Mouse (Mus musculus) lung, embryonic 16.5 days (tissue): ENCODE results near the gene Cmtr1. TPM values are rescaled to one million over a fixed set of nuclear protein-coding genes. Genes with fewer than 3 reads are reported as not detected.
"Not testable (repeated sequence)": the region's sequence is repeated elsewhere in the genome, so short reads cannot be mapped to it uniquely, and the experiment has no call there.

Source experiments
- ATAC-seq: fragments of 200-750 bp; cut with Nextera tagmentation; 2 replicates; pipeline ENCODE4 v1.8.0; 2017; ENCODE audit warnings: low read depth, mild to moderate bottlenecking, moderate library complexity
- H3K27ac ChIP-seq: fragments of 300-500 bp; sonication (generic); 2 replicates; pipeline ENCODE4 v1.5.1; 2014; ENCODE audit warnings: mild to moderate bottlenecking, control low read depth, low read length
- H3K27me3 ChIP-seq: fragments of 300-500 bp; sonication (generic); 2 replicates; pipeline ENCODE4 v1.6.1; 2014; ENCODE audit warnings: low read depth, low read length, mixed read lengths; ENCODE audit not compliant: control insufficient read depth, insufficient read depth
- H3K36me3 ChIP-seq: fragments of 300-500 bp; sonication (generic); 2 replicates; pipeline ENCODE4 v1.6.1; 2014; ENCODE audit warnings: low read length; ENCODE audit not compliant: control insufficient read depth, insufficient read depth
- H3K4me1 ChIP-seq: fragments of 300-500 bp; sonication (generic); replicated peaks from 2 replicates; pipeline ENCODE4 v1.6.1; 2014; ENCODE audit warnings: low read length, mixed read lengths; ENCODE audit not compliant: control insufficient read depth, insufficient read depth
- H3K4me2 ChIP-seq: fragments of 300-500 bp; sonication (generic); 2 replicates; pipeline ENCODE4 v1.6.1; 2014; ENCODE audit warnings: low read depth, low read length, control low read depth
- H3K4me3 ChIP-seq: fragments of 300-500 bp; sonication (generic); 2 replicates; pipeline ENCODE4 v1.5.1; 2014; ENCODE audit warnings: mild to moderate bottlenecking, low read length, control low read depth
- H3K9ac ChIP-seq: fragments of 300-500 bp; sonication (generic); 2 replicates; pipeline ENCODE4 v1.6.1; 2014; ENCODE audit warnings: low read length, control low read depth
- H3K9me3 ChIP-seq: fragments of 300-500 bp; sonication (generic); 2 replicates; pipeline ENCODE4 v1.6.1; 2016; ENCODE audit warnings: low read length; ENCODE audit not compliant: control insufficient read depth
- WGBS: fragments of 180-500 bp; shearing (Covaris S2); extraction: QIAGEN DNeasy Blood & Tissue Kit; methylation state at CpG from one replicate; pipeline ENCODE4 v1.1.7; 2014; 5-methylcytosine and 5-hydroxymethylcytosine counted together
- polyA plus RNA-seq: library from polyadenylated mRNA; unstranded; fragments of >200 nt; fragmentation: Nextera tagmentation; extraction: Ambion mirVana; gene quantifications from 2 replicates; pipeline ENCODE4 v1.2.1, GENCODE M21; 2015

Cmtr1 gene
- polyA plus RNA-seq, 1 experiment from 2014 or later = 138 TPM

DNA sequence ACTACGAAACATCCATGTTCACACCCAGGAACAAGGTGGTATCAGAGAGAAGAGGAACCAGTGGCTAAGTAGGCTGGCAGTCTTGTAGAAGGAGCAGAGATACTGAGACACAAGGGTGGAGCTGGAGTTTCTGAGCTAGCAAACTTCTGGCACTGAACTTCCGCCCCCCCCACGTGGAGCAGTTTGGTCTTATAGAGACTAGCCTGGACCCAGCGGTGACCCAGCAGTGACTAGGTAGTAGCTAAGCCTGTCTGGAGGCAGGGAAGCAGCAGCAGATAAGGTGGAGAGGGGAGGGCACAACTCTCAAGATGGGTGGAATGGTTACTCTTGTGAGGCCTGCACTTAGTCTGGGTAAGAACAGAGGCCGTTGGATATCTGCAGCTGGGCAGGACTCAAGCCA is 48.4 kb downstream of the Cmtr1 start:
- H3K9ac ChIP-seq = no peak overlapping the region
- H3K27me3 ChIP-seq = no peaks in the 10 kb centered on the region
- peaks cover 17% of the 10 kb centered on the region for H3K4me1 ChIP-seq
- H3K9me3 ChIP-seq = no peaks in the 10 kb centered on the region
- H3K27ac ChIP-seq = no peak overlapping the region
- no peak overlapping the region for H3K4me2 ChIP-seq
- WGBS = 66% methylated on average over 5 of the region's 5 CpGs
- no peak for ATAC-seq
- no peak overlapping the region for H3K4me3 ChIP-seq
- H3K36me3 ChIP-seq = peaks cover 7% of the 10 kb centered on the region

DNA sequence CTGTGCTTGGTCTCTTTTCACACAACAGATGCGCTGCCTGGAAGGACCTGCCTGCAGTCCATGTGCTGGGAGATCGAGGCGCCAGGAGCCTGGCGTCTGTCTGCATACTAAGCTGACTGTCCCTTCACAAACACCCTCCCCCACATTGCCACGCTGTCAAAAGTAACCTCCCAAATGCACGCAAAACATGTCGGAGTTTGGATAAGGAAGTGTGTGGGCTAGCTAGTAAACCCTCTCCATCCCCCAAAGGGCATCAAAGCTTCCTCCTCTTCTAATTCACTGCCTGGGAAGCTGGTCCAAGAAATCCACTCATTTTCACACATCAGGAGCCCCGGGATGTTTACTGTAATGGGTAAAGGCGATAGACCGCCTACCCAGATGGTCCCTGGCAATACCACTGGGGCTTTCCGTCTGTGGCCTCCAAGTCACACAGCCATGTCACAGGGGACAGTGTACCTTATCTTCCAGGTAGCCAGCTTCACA is 50.2 kb downstream of the Cmtr1 start:
- peak; percentile 26 for ATAC-seq
- no peak overlapping the region for H3K9ac ChIP-seq
- WGBS = 40% methylated on average over 11 of the region's 11 CpGs

DNA sequence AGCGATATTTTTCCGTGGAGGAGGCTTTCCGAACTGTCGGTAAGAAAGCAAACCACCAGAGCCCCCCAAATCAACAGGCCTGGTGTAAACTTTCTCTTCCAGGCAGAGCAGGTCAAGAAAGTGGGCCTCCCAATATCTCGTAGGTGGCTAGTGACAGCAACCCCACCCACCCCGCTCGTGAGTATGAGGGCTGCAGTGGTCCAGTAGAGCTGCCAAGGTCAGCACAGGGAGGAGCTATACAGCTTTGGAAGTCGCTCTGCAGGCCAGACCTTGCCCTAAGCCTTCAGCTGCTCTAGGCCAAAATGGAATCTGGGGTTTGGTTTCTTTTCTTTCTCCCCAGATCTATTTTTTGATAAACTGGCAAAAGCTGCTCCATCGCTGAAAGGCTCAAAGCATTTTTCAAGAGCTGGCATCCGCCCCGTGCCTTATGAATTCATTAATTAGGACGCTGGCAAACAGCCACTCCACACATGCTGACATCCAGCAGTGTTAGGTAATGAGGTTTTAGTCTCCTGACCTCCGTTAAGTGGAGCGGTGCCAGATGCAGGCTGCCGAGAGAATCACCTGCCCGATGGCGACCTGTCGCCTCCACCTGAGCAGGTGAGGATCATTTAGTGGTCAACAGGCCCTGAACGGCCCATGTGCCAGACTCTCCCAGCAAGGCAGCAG is 50.8 kb downstream of the Cmtr1 start:
- 55% methylated on average over 19 of the region's 19 CpGs for WGBS
- ATAC-seq = no peak
- Histone ChIP-seq H3K4me1 (peaks cover 24% of the 10 kb centered on the region), H3K36me3 (no peaks in the 10 kb centered on the region), H3K9ac (no peak overlapping the region), H3K27ac (no peak overlapping the region), H3K4me3 (no peak overlapping the region), H3K27me3 (no peaks in the 10 kb centered on the region), H3K4me2 (no peak overlapping the region), H3K9me3 (no peaks in the 10 kb centered on the region)

More for the DNA sequence above, 50.2 kb downstream of the Cmtr1 start:
- no peaks in the 10 kb centered on the region for H3K9me3 ChIP-seq
- H3K27ac ChIP-seq = no peak overlapping the region
- H3K27me3 ChIP-seq = no peaks in the 10 kb centered on the region
- H3K4me1 ChIP-seq = peaks cover 19% of the 10 kb centered on the region
- no peak overlapping the region for H3K4me2 ChIP-seq
- no peaks in the 10 kb centered on the region for H3K36me3 ChIP-seq
- no peak overlapping the region for H3K4me3 ChIP-seq

DNA sequence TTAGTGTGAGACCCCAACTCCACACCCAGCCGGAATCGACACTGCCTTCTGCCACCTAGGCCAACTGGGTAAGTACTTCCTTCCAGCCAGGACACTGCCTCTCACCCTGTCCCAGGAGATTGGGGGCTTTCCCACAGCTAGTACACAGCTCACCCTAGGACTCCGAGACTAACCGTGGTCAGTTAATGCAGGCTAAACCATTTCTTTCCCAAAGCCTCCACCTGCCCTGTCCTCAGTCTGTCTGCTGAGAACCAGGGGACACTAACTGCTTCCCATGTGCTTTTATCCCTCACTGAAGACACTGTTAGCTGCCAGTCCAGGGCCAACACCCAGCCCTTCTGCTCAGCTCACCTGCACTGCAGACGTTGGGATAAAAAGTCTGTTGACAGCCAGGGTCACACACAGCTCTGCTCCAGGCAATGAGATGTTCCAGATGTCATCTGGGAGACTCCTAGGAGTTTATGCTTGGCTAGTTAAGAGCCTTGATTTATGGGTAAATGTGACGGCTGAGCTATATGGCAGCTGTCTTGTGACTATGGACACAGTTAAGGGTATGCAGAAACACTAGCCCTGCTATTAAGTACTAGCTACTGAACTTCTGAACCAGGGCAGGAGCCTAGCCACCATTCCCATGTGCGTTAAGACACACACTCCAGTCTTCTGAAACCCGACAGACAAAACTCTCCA is 51.5 kb downstream of the Cmtr1 start:
- ATAC-seq = no peak
- H3K27me3 ChIP-seq = no peaks in the 10 kb centered on the region
- H3K36me3 ChIP-seq = no peaks in the 10 kb centered on the region
- 60% methylated on average over 8 of the region's 8 CpGs for WGBS
- H3K4me2 ChIP-seq = no peak overlapping the region
- no peaks in the 10 kb centered on the region for H3K9me3 ChIP-seq
- no peak overlapping the region for H3K27ac ChIP-seq
- H3K9ac ChIP-seq = no peak overlapping the region
- H3K4me1 ChIP-seq = peaks cover 27% of the 10 kb centered on the region
- no peak overlapping the region for H3K4me3 ChIP-seq

DNA sequence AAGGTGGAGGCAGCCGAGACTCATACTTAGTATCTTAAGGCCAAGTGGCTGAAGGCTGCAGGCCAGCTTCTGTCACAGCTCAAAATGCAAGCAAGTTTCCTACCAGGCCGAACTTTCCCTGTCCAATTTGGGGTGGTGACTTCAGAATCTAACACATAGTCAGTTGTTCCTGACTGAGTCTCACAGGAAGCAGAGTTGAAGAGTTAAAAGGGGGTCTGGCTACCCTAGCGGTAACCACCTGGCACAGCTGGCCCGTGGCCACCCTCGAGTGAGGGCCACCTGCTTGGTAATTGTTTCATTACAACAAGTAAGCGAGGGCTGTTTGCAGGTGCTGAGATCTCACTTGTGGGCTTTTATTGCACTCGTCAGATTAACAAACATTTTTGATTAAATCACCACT is 52.2 kb downstream of the Cmtr1 start:
- ATAC-seq = no peak
- Histone ChIP-seq H3K9me3 (no peaks in the 10 kb centered on the region), H3K27ac (no peak overlapping the region), H3K4me3 (no peak overlapping the region), H3K4me1 (peaks cover 31% of the 10 kb centered on the region), H3K36me3 (no peaks in the 10 kb centered on the region), H3K27me3 (no peaks in the 10 kb centered on the region), H3K4me2 (no peak overlapping the region), H3K9ac (no peak overlapping the region)
- 69% methylated on average over 7 of the region's 7 CpGs for WGBS

DNA sequence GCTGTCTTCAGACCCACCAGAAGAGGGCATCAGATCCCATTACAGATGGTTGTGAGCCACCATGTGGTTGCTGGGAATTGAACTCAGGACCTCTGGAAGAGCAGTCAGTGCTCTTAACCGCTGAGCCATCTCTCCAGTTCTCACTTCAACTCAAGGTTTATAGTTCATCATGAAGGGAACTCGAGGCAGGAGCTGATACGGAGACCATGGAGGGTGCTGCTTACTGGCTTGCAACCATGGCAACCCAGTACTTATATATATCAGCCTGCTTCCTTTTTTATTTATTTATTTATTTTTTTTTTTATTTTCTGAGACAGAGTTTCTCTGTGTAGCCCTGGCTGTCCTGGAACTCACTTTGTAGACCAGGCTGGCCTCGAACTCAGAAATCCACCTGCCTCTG is 53.3 kb downstream of the Cmtr1 start:
- not testable (repeated sequence) for ATAC-seq, H3K9ac ChIP-seq, H3K27me3 ChIP-seq, H3K36me3 ChIP-seq, H3K4me3 ChIP-seq, H3K4me2 ChIP-seq, H3K9me3 ChIP-seq, H3K27ac ChIP-seq
- H3K4me1 ChIP-seq = peaks cover 31% of the 10 kb centered on the region
- 96% methylated on average over 4 of the region's 4 CpGs for WGBS

DNA sequence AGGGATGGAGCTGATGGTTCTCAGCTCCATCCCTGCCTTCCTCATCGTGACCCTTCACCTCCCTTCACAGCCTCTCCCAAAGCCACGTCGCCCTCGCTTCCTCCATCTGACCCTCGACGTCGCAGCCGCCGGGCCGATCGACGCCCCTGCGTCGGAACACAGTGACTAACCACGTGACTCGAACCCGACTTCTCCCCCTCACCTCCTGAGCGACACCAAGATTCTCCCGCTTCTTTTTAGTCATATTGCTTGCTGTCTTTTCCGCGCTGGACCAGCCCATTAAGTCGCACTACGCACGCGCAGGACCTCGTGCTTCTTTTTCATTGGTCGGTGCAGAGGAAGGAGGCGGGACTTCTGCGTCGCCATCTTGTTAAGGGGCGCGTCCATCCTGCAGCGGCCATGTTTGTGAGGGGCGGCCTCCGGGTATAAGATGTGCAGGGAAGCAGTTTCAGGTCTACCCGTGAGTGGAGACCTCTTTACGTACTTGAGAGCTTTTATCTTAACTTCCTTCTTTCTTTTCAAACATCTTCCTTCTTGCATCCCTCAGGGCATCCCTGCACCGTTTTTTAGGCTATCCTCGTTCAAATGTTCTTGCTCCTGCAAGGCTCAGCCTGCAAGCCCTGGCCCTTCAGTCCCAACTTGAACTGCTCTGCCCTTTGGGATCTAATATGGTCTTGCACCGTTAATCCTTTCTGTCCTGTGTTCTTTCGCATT is 56.5 kb downstream of the Cmtr1 start, which contains the start of gene Ccdc167:
Gene Ccdc167, minus strand, starts transcription at position 313 of the 714 bp plus-strand sequence.
- peaks cover 18% of the 10 kb centered on the region for H3K4me1 ChIP-seq
- H3K9ac ChIP-seq = peak within 1 kb of the TSS; percentile 74
- WGBS = 4% methylated on average over 41 of the region's 41 CpGs
- no peaks in the 10 kb centered on the region for H3K9me3 ChIP-seq
- H3K36me3 ChIP-seq = no peaks in the 10 kb centered on the region
- H3K4me2 ChIP-seq = peak within 1 kb of the TSS; percentile 88
- peak within 1 kb of the TSS; percentile 60 for H3K4me3 ChIP-seq
- H3K27me3 ChIP-seq = no peaks in the 10 kb centered on the region
- peak; percentile 98 for ATAC-seq
- H3K27ac ChIP-seq = no peak within 1 kb of the TSS

DNA sequence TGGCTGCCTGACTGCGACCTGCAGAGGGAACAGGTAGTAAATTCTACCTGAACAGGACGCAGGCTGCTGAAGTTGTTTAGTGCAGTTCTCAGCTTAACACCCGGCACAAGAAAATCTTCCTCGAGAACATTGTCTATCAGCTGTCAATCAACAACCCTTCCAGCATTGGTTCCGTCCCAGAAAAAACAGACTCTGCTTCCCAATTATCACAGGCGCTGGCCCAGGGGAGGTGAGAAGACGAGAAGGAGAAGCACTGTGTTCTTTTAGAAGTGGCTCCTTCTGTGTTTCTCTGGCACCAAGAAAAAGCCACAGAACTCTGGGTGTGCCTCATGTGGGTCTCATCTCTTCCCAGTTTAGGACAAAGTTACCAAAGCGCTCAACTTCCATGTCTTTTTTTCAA is 58.3 kb downstream of the Cmtr1 start:
- no peak for ATAC-seq
- Histone ChIP-seq H3K9ac (no peak overlapping the region), H3K27ac (no peak overlapping the region), H3K4me1 (peaks cover 16% of the 10 kb centered on the region), H3K27me3 (no peaks in the 10 kb centered on the region), H3K36me3 (no peaks in the 10 kb centered on the region), H3K4me3 (no peak overlapping the region), H3K9me3 (no peaks in the 10 kb centered on the region), H3K4me2 (no peak overlapping the region)
- 89% methylated on average over 8 of the region's 8 CpGs for WGBS
